Mouse (Mus musculus) cerebellum, postnatal 25 days (tissue): ENCODE measurements around the gene Atp9a.

Source experiments
- DNase-seq, 2 experiments: peaks; one replicate each; pipeline ENCODE4 v3.0.0; 2021; ENCODE audit warnings: mixed read lengths in 2 of 2

The Atp9a gene

GRCm38 (mm10) chr2:168738854-168739253 lies 3.4 kb downstream of the Atp9a start:
- no peak for DNase-seq

GRCm38 (mm10) chr2:168737878-168738277 lies 4.3 kb downstream of the Atp9a start:
- DNase-seq: no peak

DNA sequence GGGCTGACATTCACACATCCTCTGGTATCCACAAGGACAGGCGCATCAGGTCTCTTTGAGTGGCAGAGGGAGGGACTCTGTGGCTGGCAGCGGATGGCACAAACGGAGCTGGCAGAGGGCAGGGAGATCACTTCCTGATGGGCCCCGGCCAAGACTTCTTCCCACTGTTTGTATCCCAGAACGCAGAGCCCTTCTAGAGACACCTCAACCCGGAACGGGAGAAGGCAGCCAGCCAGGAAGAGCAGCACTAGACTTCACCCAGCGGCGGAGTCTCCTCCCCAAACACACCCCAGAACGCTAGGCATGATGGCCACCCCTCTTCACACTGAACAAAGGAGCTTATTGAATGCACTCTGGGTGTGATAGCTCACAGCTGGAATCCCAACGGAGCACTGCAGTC lies 8.2 kb downstream of the Atp9a start:
- peak; percentile 86 to 89 for DNase-seq

DNA sequence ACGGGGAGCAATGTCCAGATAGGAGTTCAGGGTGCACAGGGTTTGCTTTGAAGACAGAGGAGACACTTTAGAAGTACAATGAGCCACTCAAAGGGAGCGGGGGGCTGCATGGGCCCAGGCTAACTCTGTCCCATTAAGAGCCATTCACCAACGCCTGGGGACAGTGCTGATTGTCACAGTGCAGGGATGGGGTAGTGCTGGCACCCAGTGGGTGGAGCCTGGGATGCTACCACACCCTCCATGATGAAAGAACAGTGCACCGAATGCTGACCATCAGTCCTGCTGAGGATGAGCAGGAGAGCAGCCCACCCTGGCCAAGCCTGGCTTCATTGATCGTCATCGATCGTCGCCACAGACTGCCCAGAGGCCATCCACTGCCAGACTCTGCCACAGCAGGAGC lies 11.0 kb downstream of the Atp9a start:
- no peak for DNase-seq

- no peak for DNase-seq
Observed at GRCm38 (mm10) chr2:168729736-168730135, 12.5 kb downstream of the Atp9a start.

GRCm38 (mm10) chr2:168728045-168728444 lies 14.2 kb downstream of the Atp9a start:
- no peak for DNase-seq

DNA sequence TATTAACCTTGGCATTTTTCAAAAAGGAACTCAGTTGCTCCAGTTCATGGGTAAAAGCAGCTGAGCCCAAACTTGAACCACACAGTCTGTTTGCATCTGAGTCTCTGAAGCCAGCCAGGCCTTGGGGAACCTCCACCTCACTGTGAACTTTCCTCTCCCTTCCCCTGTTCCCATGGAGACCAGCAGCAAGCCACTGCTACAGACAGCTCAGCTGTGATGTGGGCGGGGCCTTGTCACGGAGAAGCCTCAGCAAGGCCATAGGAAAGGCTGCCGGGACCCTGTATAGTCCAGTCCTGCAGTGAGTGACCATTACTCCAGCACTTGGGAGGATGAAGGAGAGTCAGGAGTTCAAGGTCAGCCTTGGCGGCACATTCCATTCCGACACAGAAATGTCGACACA lies 16.2 kb downstream of the Atp9a start:
- DNase-seq: peak in 1 of 2 experiments; percentile 31

- peak; percentile 59 to 77 for DNase-seq
Observed at GRCm38 (mm10) chr2:168721313-168721712, 20.9 kb downstream of the Atp9a start.

- peak in 1 of 2 experiments; percentile 31 for DNase-seq
Observed at GRCm38 (mm10) chr2:168719742-168720141, 22.5 kb downstream of the Atp9a start.

DNA sequence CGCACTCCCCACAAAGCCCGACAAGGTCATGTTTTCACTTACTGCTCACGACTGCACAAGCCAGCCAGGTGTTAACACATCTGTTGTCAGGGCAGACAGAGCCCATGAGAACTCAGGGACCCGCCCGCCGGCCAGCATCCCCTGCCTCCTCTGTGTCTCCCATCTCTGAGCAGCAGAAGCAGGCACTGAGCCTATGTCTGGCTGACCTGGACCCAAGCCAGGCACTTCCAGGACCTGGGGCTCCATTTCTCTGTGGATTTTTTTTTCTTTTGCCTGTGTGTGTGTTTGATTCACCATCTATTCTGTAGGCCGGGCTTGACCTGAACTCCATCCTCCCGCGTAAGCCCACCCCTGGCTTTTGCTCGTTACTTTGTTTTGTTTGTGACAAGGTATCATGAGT lies 23.5 kb downstream of the Atp9a start:
- DNase-seq: peak; percentile 56 to 78

- no peak for DNase-seq
Observed at GRCm38 (mm10) chr2:168718267-168718666, 23.9 kb downstream of the Atp9a start.

GRCm38 (mm10) chr2:168712199-168713176 lies 29.7 kb downstream of the Atp9a start:
- peak; percentile 34 to 66 for DNase-seq

- DNase-seq: no peak
Observed at GRCm38 (mm10) chr2:168710979-168711378, 31.2 kb downstream of the Atp9a start.

DNA sequence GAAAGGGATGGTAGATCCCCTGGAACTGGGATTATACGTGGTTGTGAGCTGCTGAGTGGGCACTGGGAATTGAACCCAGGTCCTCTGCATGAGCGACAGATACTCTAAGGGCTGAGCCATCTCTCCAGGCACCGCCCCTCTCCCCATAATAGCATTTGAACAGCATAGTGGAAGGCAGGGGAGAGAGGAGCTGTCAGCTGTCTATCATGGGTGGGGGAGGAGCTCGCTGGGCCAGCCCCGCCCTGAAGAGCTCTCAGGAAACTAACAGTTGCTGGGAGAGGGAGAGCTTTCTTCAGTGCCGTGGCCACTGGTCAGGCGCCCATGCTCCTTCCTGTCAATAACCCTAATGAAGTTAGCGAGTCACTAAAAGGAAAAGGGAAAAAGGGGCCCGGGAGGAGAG lies 34.4 kb downstream of the Atp9a start:
- DNase-seq: no peak

DNA sequence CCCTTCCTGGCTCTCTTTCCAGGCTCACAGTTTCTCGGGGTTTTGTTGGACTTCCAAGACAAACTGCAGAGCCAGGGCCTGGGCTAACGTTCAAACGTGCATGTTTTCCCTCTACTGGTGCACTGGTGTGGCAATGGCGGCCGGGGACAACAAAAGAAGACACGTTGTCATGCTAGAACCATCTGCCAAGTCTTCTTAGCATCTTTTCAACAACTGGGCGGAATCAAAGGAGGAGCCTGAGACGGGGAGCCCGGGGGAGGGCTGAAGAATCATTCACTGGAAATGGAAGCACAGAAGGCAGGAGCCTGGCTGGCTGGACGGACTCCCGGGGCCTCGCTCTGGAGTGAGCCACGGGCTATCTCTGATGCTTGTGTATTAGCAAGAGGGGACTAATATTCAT lies 39.9 kb downstream of the Atp9a start:
- peak; percentile 53 to 60 for DNase-seq

DNA sequence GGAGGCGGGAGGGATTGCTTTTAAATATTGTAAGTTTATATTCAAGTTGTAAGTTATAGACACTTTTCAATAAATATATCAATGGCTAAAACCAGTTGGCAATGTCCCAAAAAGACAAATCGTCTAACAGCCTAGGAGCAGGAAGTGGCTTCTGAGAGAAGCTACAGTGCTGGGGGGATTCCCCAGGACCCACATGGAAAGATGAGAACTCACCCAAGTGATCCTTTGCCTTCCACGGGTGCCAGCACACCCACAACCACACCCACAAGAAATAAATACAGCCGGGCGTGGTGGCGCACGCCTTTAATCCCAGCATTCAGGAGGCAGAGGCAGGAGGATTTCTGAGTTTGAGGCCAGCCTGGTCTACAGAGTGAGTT lies 47.2 kb downstream of the Atp9a start:
- DNase-seq: no peak

- no peak for DNase-seq
Observed at GRCm38 (mm10) chr2:168694379-168695026, 47.7 kb downstream of the Atp9a start.

DNA sequence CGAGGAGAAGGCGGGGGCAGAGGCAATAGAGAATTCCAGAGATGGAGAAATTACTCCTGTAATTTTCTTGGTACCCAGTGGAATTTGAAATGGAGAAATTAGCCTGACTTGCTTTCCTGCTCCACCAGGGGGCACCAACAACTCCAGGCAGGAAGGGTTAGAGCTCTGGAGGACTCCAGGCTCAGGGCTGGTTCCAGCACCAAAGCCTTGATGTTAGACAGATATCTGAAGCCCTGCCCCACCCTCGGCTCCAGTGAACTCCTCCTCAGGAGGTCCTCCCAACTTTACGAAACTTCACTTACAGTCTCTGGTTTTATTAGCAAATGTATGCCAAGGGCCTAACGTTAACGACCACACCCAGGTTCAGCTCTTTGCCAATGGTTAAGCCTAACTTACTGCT lies 50.4 kb downstream of the Atp9a start:
- peak; percentile 79 to 86 for DNase-seq

DNA sequence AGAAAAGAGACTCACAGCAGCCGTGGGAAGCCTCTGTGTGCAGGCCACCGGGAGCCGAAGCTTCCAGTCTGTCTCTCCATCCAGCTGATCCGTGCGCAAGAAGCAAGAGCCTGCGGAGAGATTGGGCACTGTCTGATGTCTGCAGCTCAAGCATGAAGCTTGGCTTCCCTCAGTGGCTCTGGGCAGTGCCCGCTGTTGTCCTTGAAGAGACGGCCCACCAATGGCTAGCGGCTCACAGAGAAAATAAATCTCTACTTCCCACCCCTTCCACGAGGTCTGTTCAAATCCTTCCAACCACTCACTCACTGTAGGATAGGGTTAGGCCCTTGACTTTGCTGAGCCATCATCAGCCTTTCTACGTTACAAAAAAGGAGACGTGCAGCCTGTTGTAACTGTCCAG lies 54.9 kb downstream of the Atp9a start:
- DNase-seq: no peak

GRCm38 (mm10) chr2:168685909-168686308 lies 56.3 kb downstream of the Atp9a start:
- DNase-seq: peak in 1 of 2 experiments; percentile 56

- no peak for DNase-seq
Observed at GRCm38 (mm10) chr2:168684695-168685094, 57.5 kb downstream of the Atp9a start.

DNA sequence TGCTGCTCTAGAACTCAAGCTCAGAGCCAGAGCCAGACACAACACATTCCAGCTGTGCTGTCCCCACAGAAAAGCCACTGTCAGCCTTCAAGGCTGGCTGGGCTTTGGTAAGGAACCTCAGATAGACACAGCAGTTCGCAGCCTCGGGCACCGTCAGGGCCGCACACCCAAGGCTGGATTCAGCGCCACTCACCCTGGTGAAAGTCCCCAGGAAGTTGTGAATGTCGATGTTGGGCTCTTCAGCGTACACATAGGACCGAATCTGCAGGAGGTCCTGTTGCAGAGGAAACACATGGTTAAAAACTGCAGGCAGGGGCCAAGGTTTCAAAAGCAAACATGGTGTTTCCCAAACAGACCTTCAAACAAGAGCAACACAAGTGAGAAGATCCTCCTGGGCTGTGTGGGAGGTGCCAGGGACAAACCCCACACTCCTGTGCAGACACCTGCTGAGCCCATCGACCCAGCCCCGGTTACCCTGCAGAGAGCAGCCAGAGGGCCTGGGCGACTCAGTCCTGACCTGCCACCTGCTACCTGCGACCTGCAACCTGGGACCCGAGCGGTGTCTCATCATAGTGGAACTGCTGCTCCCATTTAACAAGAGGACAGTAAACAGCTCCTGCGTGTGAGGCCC lies 58.6 kb downstream of the Atp9a start:
- DNase-seq: peak; percentile 38 to 45

DNA sequence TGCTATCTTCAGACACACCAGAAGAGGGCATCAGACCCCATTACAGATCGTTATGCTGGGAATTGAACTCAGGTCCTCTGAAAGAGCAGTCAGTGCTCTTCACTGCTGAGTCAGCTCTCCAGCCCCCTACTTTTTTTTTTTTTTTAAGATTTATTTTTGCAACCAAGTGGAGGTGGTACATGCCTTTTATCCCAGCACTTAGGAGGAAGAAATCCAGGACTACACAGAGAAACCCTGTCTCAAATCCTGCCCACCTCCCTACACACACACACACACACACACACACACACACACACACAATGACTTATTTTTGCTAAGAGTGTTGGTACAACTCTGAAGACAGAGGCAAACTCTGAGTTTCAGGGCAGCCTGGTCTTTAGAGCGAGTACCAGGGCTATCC lies 59.5 kb downstream of the Atp9a start:
- no peak for DNase-seq

GRCm38 (mm10) chr2:168681531-168681930 lies 60.7 kb downstream of the Atp9a start:
- DNase-seq: no peak
